Mouse (Mus musculus): ENCODE results near the gene Prkg1. TPM values are rescaled to one million over a fixed set of nuclear protein-coding genes. Genes with fewer than 3 reads are reported as not detected.

The Prkg1 gene
- polyA plus RNA-seq, 1 experiment from 2014 or later: 3.2 TPM

GRCm38 (mm10) chr19:31779021-31779420 lies 14.2 kb upstream of the Prkg1 start:
- Histone ChIP-seq H3K4me2 (ENCODE audit: low read length) (no peak overlapping the region), H3K9ac (replicated peaks; ENCODE audit: low read depth, low read length) (no peak overlapping the region), H3K4me1 (replicated peaks; ENCODE audit: control insufficient read depth, insufficient read depth, low read length) (no peaks in the 10 kb centered on the region), H3K9me3 (ENCODE audit: control insufficient read depth, low read length) (no peaks in the 10 kb centered on the region), H3K4me3 (replicated peaks; ENCODE audit: low read length) (no peak overlapping the region), H3K27me3 (replicated peaks; ENCODE audit: control insufficient read depth, insufficient read depth, low read length) (no peaks in the 10 kb centered on the region), H3K27ac (ENCODE audit: low read length) (no peak overlapping the region), H3K36me3 (ENCODE audit: control insufficient read depth, insufficient read depth) (no peaks in the 10 kb centered on the region)
- 74% methylated on average over 4 of the region's 4 CpGs for WGBS
- no peak for ATAC-seq

GRCm38 (mm10) chr19:31767004-31767403 lies 2.2 kb upstream of the Prkg1 start:
- peaks cover 23% of the 10 kb centered on the region for H3K27me3 ChIP-seq (replicated peaks; ENCODE audit: control insufficient read depth, insufficient read depth, low read length)
- no peak overlapping the region for H3K4me2 ChIP-seq (ENCODE audit: low read length)
- H3K9me3 ChIP-seq (ENCODE audit: control insufficient read depth, low read length): no peaks in the 10 kb centered on the region
- no peak overlapping the region for H3K9ac ChIP-seq (replicated peaks; ENCODE audit: low read depth, low read length)
- ATAC-seq: no peak
- no peak overlapping the region for H3K27ac ChIP-seq (ENCODE audit: low read length)
- H3K4me1 ChIP-seq (replicated peaks; ENCODE audit: control insufficient read depth, insufficient read depth, low read length): peaks cover 29% of the 10 kb centered on the region
- no peaks in the 10 kb centered on the region for H3K36me3 ChIP-seq (ENCODE audit: control insufficient read depth, insufficient read depth)
- H3K4me3 ChIP-seq (replicated peaks; ENCODE audit: low read length): no peak overlapping the region
- whole genome bisulfite sequencing: 7% methylated on average over 3 of the region's 3 CpGs

- H3K36me3 ChIP-seq (ENCODE audit: control insufficient read depth, insufficient read depth): no peaks in the 10 kb centered on the region
- no peaks in the 10 kb centered on the region for H3K9me3 ChIP-seq (ENCODE audit: control insufficient read depth, low read length)
- ATAC-seq: no peak
- peaks cover 29% of the 10 kb centered on the region for H3K4me1 ChIP-seq (replicated peaks; ENCODE audit: control insufficient read depth, insufficient read depth, low read length)
- 35% methylated on average over 4 of the region's 4 CpGs for WGBS
- no peak overlapping the region for H3K4me3 ChIP-seq (replicated peaks; ENCODE audit: low read length)
- no peak overlapping the region for H3K27ac ChIP-seq (ENCODE audit: low read length)
- H3K9ac ChIP-seq (replicated peaks; ENCODE audit: low read depth, low read length): no peak overlapping the region
- no peak overlapping the region; the same call in 1 of the 2 replicates for H3K4me2 ChIP-seq (ENCODE audit: low read length)
- peaks cover 25% of the 10 kb centered on the region for H3K27me3 ChIP-seq (replicated peaks; ENCODE audit: control insufficient read depth, insufficient read depth, low read length)
These were observed 618 bp upstream of the Prkg1 start for GRCm38 (mm10) chr19:31765451-31765850.

GRCm38 (mm10) chr19:31763951-31764800 lies 657 bp downstream of the Prkg1 start:
- ATAC-seq: peak; percentile 51
- Histone ChIP-seq H3K27ac (ENCODE audit: low read length) (no peak overlapping the region), H3K9me3 (ENCODE audit: control insufficient read depth, low read length) (no peaks in the 10 kb centered on the region), H3K4me2 (ENCODE audit: low read length) (peak overlapping the region; percentile 100), H3K36me3 (ENCODE audit: control insufficient read depth, insufficient read depth) (no peaks in the 10 kb centered on the region), H3K4me1 (replicated peaks; ENCODE audit: control insufficient read depth, insufficient read depth, low read length) (peaks cover 29% of the 10 kb centered on the region), H3K4me3 (replicated peaks; ENCODE audit: low read length) (peak overlapping the region; percentile 58), H3K9ac (replicated peaks; ENCODE audit: low read depth, low read length) (peak overlapping the region; percentile 42), H3K27me3 (replicated peaks; ENCODE audit: control insufficient read depth, insufficient read depth, low read length) (peaks cover 27% of the 10 kb centered on the region)
- 1% methylated on average over 56 of the region's 56 CpGs for WGBS

GRCm38 (mm10) chr19:31763246-31763821 lies 1.5 kb downstream of the Prkg1 start:
- WGBS: 9% methylated on average over 20 of the region's 20 CpGs
- Histone ChIP-seq H3K27me3 (replicated peaks; ENCODE audit: control insufficient read depth, insufficient read depth, low read length) (peaks cover 27% of the 10 kb centered on the region), H3K9ac (replicated peaks; ENCODE audit: low read depth, low read length) (no peak overlapping the region), H3K4me3 (replicated peaks; ENCODE audit: low read length) (peak overlapping the region; percentile 58), H3K36me3 (ENCODE audit: control insufficient read depth, insufficient read depth) (no peaks in the 10 kb centered on the region), H3K4me1 (replicated peaks; ENCODE audit: control insufficient read depth, insufficient read depth, low read length) (peaks cover 29% of the 10 kb centered on the region), H3K27ac (ENCODE audit: low read length) (no peak overlapping the region), H3K4me2 (ENCODE audit: low read length) (peak overlapping the region; percentile 100), H3K9me3 (ENCODE audit: control insufficient read depth, low read length) (no peaks in the 10 kb centered on the region)
- ATAC-seq: no peak

GRCm38 (mm10) chr19:31762411-31763245 lies 2.2 kb downstream of the Prkg1 start:
- H3K36me3 ChIP-seq (ENCODE audit: control insufficient read depth, insufficient read depth): no peaks in the 10 kb centered on the region
- H3K9me3 ChIP-seq (ENCODE audit: control insufficient read depth, low read length): no peaks in the 10 kb centered on the region
- H3K9ac ChIP-seq (replicated peaks; ENCODE audit: low read depth, low read length): 0 out of 2 replicates have a peak overlapping the region, but pooled peaks have one; percentile 10
- H3K27me3 ChIP-seq (replicated peaks; ENCODE audit: control insufficient read depth, insufficient read depth, low read length): peaks cover 27% of the 10 kb centered on the region
- H3K4me1 ChIP-seq (replicated peaks; ENCODE audit: control insufficient read depth, insufficient read depth, low read length): peaks cover 29% of the 10 kb centered on the region
- peak overlapping the region; percentile 22 for H3K4me3 ChIP-seq (replicated peaks; ENCODE audit: low read length)
- no peak for ATAC-seq
- 1% methylated on average over 24 of the region's 24 CpGs for WGBS
- no peak overlapping the region for H3K27ac ChIP-seq (ENCODE audit: low read length)
- H3K4me2 ChIP-seq (ENCODE audit: low read length): peak overlapping the region; percentile 45

- Histone ChIP-seq H3K27ac (ENCODE audit: low read length) (no peak overlapping the region), H3K9ac (replicated peaks; ENCODE audit: low read depth, low read length) (no peak overlapping the region), H3K9me3 (ENCODE audit: control insufficient read depth, low read length) (no peaks in the 10 kb centered on the region), H3K4me2 (ENCODE audit: low read length) (no peak overlapping the region), H3K36me3 (ENCODE audit: control insufficient read depth, insufficient read depth) (no peaks in the 10 kb centered on the region), H3K4me3 (replicated peaks; ENCODE audit: low read length) (no peak overlapping the region), H3K4me1 (replicated peaks; ENCODE audit: control insufficient read depth, insufficient read depth, low read length) (peaks cover 26% of the 10 kb centered on the region), H3K27me3 (replicated peaks; ENCODE audit: control insufficient read depth, insufficient read depth, low read length) (peaks cover 21% of the 10 kb centered on the region)
- WGBS: 84% methylated on average over 3 of the region's 3 CpGs
- no peak for ATAC-seq
These were observed 5.0 kb downstream of the Prkg1 start for GRCm38 (mm10) chr19:31759855-31760254.

- 39% methylated on average over 11 of the region's 11 CpGs for WGBS
- H3K4me1 ChIP-seq (replicated peaks; ENCODE audit: control insufficient read depth, insufficient read depth, low read length): peaks cover 1% of the 10 kb centered on the region; the same call in 1 of the 2 replicates
- H3K27me3 ChIP-seq (replicated peaks; ENCODE audit: control insufficient read depth, insufficient read depth, low read length): peaks cover 3% of the 10 kb centered on the region; the same call in 1 of the 2 replicates
- peak; percentile 77 for ATAC-seq
- no peak overlapping the region for H3K4me2 ChIP-seq (ENCODE audit: low read length)
- H3K9me3 ChIP-seq (ENCODE audit: control insufficient read depth, low read length): no peaks in the 10 kb centered on the region
- H3K4me3 ChIP-seq (replicated peaks; ENCODE audit: low read length): no peak overlapping the region
- no peaks in the 10 kb centered on the region for H3K36me3 ChIP-seq (ENCODE audit: control insufficient read depth, insufficient read depth)
- no peak overlapping the region for H3K9ac ChIP-seq (replicated peaks; ENCODE audit: low read depth, low read length)
- no peak overlapping the region for H3K27ac ChIP-seq (ENCODE audit: low read length)
These were observed 8.7 kb downstream of the Prkg1 start for GRCm38 (mm10) chr19:31755929-31756792.
